Mouse (Mus musculus) heart, embryonic 10.5 days (tissue): ENCODE data around the gene Dscam. TPM values are rescaled to one million over a fixed set of nuclear protein-coding genes. Genes with fewer than 3 reads are reported as not detected.

Source experiments
- DNase-seq: peaks from one replicate; pipeline ENCODE4 v3.0.0-alpha.2; 2017; ENCODE audit warnings: low spot score
- H3K27ac ChIP-seq: fragments of 300-500 bp; sonication (generic); 2 replicates; pipeline ENCODE4 v1.5.1; 2016; ENCODE audit warnings: mild to moderate bottlenecking
- H3K27me3 ChIP-seq: fragments of 300-500 bp; sonication (generic); 2 replicates; pipeline ENCODE4 v1.6.1; 2016; ENCODE audit warnings: mild to moderate bottlenecking; ENCODE audit not compliant: poor library complexity, insufficient read depth, severe bottlenecking
- H3K36me3 ChIP-seq: fragments of 300-500 bp; sonication (generic); 2 replicates; pipeline ENCODE4 v1.6.1; 2016; ENCODE audit warnings: mild to moderate bottlenecking, moderate library complexity
- H3K4me1 ChIP-seq: fragments of 300-500 bp; sonication (generic); 2 replicates; pipeline ENCODE4 v1.6.1; 2016; ENCODE audit warnings: mild to moderate bottlenecking
- H3K4me3 ChIP-seq: fragments of 300-500 bp; sonication (generic); 2 replicates; pipeline ENCODE4 v1.5.1; 2016; ENCODE audit warnings: mild to moderate bottlenecking, moderate library complexity
- H3K9me3 ChIP-seq: fragments of 300-500 bp; sonication (generic); 2 replicates; pipeline ENCODE4 v1.6.1; 2016; ENCODE audit warnings: mild to moderate bottlenecking, moderate library complexity
- WGBS: fragments of 180-500 bp; shearing (Covaris S2); methylation state at CpG from one replicate; pipeline ENCODE4 v1.1.7; 2016; 5-methylcytosine and 5-hydroxymethylcytosine counted together
- polyA plus RNA-seq: library from polyadenylated mRNA; unstranded; fragments of >200 nt; fragmentation: Nextera tagmentation; extraction: Ambion mirVana; gene quantifications from 2 replicates; pipeline ENCODE4 v1.2.1, GENCODE M21; 2016

Gene Dscam
- polyA plus RNA-seq, 1 experiment from 2014 or later: 0.20 TPM

GRCm38 (mm10) chr16:97168030-97168429 is 2.5 kb downstream of the Dscam start:
- no peak overlapping the region for H3K27ac ChIP-seq
- peaks cover 86% of the 10 kb centered on the region for H3K27me3 ChIP-seq
- no peak for DNase-seq
- WGBS: 86% methylated on average over 1 of the region's 1 CpGs
- H3K9me3 ChIP-seq: no peaks in the 10 kb centered on the region
- no peak overlapping the region for H3K4me3 ChIP-seq
- H3K4me1 ChIP-seq: peaks cover 15% of the 10 kb centered on the region
- no peaks in the 10 kb centered on the region for H3K36me3 ChIP-seq

GRCm38 (mm10) chr16:97166166-97166565 is 4.4 kb downstream of the Dscam start:
- H3K27me3 ChIP-seq: peaks cover 76% of the 10 kb centered on the region
- H3K4me3 ChIP-seq: peak overlapping the region; percentile 64; the same call in 1 of the 2 replicates
- H3K36me3 ChIP-seq: no peaks in the 10 kb centered on the region
- H3K27ac ChIP-seq: no peak overlapping the region
- H3K9me3 ChIP-seq: no peaks in the 10 kb centered on the region
- no peak for DNase-seq
- H3K4me1 ChIP-seq: peaks cover 15% of the 10 kb centered on the region
- 53% methylated on average over 2 of the region's 2 CpGs for WGBS

DNA sequence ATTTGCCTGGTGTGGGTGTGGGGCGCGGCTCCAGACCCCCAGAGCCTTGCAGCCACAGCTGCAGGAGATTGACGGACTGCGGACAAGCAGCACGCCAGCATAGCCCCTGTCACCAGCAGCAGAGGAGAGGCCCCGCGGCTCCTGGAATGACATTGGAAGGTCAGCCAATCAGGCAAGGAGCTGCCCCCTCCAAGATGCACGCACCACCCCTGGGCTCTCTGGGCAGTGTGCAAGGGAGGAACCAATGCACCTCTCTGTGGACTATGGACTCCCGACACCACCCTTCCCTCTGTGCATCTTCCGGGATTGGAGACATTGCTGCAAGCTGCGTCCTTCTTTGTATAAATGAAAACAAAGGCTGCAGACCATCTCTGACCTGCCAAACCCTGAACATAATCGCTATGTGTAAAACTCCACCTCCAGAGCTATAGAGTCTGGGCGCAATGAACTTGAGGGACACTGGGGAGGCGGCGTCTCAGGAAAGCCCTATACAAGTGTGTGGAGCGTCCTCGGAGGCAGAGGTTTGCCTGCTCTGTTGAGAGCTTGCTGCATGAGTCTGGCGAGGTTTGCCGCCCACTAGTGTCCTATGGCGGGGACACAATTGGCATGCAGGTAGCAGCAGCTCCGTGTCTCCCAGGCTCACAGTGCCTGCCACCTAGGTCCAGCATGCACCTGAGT is 5.0 kb downstream of the Dscam start:
- DNase-seq: peak; percentile 82
- peak overlapping the region; percentile 64 for H3K27ac ChIP-seq
- peak overlapping the region; percentile 64 for H3K4me3 ChIP-seq
- H3K27me3 ChIP-seq: peaks cover 70% of the 10 kb centered on the region
- no peaks in the 10 kb centered on the region for H3K9me3 ChIP-seq
- peaks cover 12% of the 10 kb centered on the region for H3K4me1 ChIP-seq
- H3K36me3 ChIP-seq: no peaks in the 10 kb centered on the region
- WGBS: 3% methylated on average over 21 of the region's 21 CpGs

GRCm38 (mm10) chr16:97158279-97158678 is 12.3 kb downstream of the Dscam start:
- Histone ChIP-seq H3K4me3 (no peak overlapping the region), H3K27ac (no peak overlapping the region), H3K27me3 (peaks cover 10% of the 10 kb centered on the region; the same call in 1 of the 2 replicates), H3K4me1 (no peaks in the 10 kb centered on the region), H3K36me3 (no peaks in the 10 kb centered on the region), H3K9me3 (no peaks in the 10 kb centered on the region)
- DNase-seq: no peak
- WGBS: 66% methylated on average over 4 of the region's 4 CpGs

DNA sequence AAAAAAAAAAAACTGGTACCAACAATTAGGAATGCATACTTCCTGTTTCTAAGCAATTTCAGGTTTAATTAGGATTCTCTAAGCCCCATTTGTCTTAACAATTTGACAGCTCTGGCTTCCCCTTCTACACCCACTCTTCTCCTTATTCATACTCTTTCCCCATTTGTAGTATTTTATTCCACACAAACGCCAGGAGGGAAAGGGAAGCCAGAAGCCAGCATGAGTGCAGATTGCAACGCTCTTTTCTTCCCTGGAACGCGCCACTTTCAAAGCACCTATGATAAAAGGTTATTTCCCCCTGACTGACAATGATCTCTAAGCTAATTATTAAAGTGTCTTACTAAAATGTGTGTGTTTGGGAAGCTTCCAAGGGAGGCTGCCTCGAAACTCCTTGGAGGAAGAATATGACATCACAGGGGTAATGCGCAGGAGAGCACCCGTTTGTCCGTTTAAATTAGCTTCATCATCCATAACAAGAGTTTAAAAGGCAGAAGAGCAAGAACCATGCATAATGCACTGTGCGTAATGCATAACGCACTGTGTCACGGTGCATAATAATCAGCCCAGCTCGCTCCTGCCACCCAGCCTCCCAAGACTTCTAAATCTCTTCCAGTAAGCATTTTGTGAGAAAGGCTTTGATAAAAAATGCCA is 25.9 kb downstream of the Dscam start:
- Histone ChIP-seq H3K27ac (no peak overlapping the region), H3K36me3 (no peaks in the 10 kb centered on the region), H3K27me3 (no peaks in the 10 kb centered on the region), H3K9me3 (no peaks in the 10 kb centered on the region), H3K4me1 (no peaks in the 10 kb centered on the region), H3K4me3 (no peak overlapping the region)
- DNase-seq: no peak
- WGBS: 80% methylated on average over 12 of the region's 12 CpGs

DNA sequence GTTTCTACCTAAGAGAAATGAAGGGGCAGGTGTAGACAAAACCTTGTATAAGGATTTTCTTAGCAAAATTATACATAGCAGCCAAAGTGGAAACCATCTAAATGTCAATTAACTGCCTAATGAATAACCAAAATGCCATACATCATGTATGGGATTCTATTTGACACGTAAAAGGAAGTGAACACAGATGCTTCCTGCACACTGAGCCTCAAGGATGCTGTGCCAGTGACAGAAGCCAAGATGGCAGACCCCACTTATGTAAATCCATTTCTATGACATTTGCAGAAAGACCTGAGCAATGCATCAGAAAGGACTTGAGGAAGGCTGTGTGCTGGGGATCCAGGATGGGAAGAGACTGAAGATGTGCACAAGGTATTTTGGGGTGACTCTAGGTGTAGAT is 28.6 kb downstream of the Dscam start:
- no peak for DNase-seq
- no peaks in the 10 kb centered on the region for H3K9me3 ChIP-seq
- no peaks in the 10 kb centered on the region for H3K4me1 ChIP-seq
- H3K4me3 ChIP-seq: no peak overlapping the region
- H3K27ac ChIP-seq: no peak overlapping the region
- H3K27me3 ChIP-seq: no peaks in the 10 kb centered on the region
- no peaks in the 10 kb centered on the region for H3K36me3 ChIP-seq
- 77% methylated on average over 1 of the region's 1 CpGs for WGBS

DNA sequence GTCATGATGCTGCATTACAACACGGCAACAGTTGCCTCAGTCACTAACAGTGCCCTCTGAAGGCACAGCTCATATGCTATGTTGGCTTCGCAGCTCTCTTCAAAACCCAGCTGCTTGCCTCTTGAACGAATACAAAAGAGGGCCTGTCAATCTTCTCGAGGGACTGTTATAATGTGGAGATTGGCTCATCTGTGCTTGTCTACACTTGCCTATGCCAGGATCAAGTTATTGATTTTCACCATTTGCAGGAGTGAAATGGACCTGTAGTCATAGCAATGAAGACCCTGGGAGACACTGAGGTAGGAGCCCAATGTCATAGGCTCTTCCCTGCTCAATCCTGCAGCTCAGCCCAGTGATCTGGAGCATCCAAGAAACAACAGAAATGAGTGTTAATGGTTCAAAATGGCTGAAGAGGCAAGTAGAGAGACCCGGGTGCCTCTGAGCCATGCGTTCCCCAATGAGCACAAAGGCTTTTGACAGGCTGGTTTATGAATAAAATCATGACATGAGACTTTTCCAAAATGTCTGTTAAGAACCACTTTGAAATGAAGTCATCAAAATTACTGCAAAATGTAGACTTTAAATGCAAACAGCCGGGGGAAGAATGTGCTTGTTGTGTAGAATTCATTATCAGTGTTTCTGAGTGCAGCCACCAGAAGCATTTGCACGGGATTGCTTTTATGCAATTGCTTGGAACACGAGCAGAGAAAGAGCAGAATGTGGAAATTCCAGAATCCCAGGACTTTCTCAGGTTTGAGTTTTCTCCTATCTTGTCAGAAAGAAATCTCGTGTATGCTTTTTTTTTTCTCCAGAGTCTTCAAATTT is 35.3 kb downstream of the Dscam start:
- H3K27me3 ChIP-seq: no peaks in the 10 kb centered on the region
- no peak overlapping the region for H3K4me3 ChIP-seq
- WGBS: 79% methylated on average over 10 of the region's 10 CpGs
- no peaks in the 10 kb centered on the region for H3K9me3 ChIP-seq
- H3K36me3 ChIP-seq: no peaks in the 10 kb centered on the region
- no peak for DNase-seq
- H3K27ac ChIP-seq: no peak overlapping the region
- no peaks in the 10 kb centered on the region for H3K4me1 ChIP-seq

GRCm38 (mm10) chr16:97127296-97127695 is 43.3 kb downstream of the Dscam start:
- Histone ChIP-seq H3K27me3 (no peaks in the 10 kb centered on the region), H3K4me3 (no peak overlapping the region), H3K36me3 (no peaks in the 10 kb centered on the region), H3K4me1 (no peaks in the 10 kb centered on the region), H3K27ac (no peak overlapping the region), H3K9me3 (no peaks in the 10 kb centered on the region)
- no peak for DNase-seq
- WGBS: 79% methylated on average over 2 of the region's 2 CpGs

GRCm38 (mm10) chr16:97110028-97110427 is 60.5 kb downstream of the Dscam start:
- DNase-seq: no peak
- no peaks in the 10 kb centered on the region for H3K36me3 ChIP-seq
- H3K27ac ChIP-seq: no peak overlapping the region
- H3K9me3 ChIP-seq: no peaks in the 10 kb centered on the region
- H3K27me3 ChIP-seq: no peaks in the 10 kb centered on the region
- no peak overlapping the region for H3K4me3 ChIP-seq
- no peaks in the 10 kb centered on the region for H3K4me1 ChIP-seq
- 77% methylated on average over 4 of the region's 4 CpGs for WGBS

DNA sequence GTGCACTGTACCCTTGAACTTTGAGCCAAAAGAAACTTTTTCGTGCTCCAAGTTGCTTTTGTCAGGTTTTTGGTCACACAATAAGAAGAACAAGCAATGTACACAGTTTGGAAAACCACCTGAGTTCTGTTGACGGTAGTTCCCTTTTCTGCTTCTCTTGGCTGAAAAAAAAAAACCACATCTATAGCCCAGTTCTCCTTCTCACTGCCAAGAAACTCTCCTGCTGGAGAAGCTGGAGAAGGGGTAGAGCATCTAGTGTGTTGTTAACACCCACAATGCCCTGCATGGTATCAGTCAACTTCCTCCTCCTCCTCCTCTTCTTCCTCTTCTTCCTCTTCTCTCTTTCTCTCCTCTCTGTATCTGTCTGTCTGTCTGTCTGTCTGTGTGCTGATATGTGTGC is 65.3 kb downstream of the Dscam start:
- Histone ChIP-seq H3K9me3 (no peaks in the 10 kb centered on the region), H3K4me1 (no peaks in the 10 kb centered on the region), H3K27ac (no peak overlapping the region), H3K4me3 (no peak overlapping the region), H3K36me3 (no peaks in the 10 kb centered on the region), H3K27me3 (no peaks in the 10 kb centered on the region)
- WGBS: 86% methylated on average over 2 of the region's 2 CpGs
- no peak for DNase-seq

- Histone ChIP-seq H3K9me3 (no peaks in the 10 kb centered on the region), H3K27me3 (no peaks in the 10 kb centered on the region), H3K4me3 (no peak overlapping the region), H3K27ac (no peak overlapping the region), H3K4me1 (no peaks in the 10 kb centered on the region), H3K36me3 (no peaks in the 10 kb centered on the region)
- no peak for DNase-seq
- 65% methylated on average over 2 of the region's 2 CpGs for WGBS
These were observed 67.5 kb downstream of the Dscam start for GRCm38 (mm10) chr16:97103046-97103445.

DNA sequence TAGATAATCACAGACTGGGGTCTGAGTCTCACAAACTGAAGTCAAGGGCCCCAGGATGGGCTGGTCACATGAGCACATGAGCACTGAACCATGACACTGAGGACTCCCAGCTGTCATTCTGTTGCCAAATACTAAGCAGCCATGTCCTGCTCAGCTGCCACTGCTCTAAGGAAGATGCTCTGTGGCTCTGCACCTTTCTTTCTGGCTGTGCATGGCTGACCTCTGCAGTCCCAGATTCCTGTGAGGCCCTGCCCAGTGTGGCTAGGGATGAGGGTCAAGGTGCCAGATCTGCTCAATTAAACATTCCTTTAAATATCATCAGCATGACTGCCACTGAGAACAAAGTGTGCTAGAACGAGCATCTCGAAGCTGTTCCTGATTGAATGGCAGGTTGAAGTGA is 70.5 kb downstream of the Dscam start:
- 81% methylated on average over 2 of the region's 2 CpGs for WGBS
- H3K36me3 ChIP-seq: no peaks in the 10 kb centered on the region
- no peak overlapping the region for H3K27ac ChIP-seq
- no peak overlapping the region for H3K4me3 ChIP-seq
- no peaks in the 10 kb centered on the region for H3K9me3 ChIP-seq
- no peaks in the 10 kb centered on the region for H3K4me1 ChIP-seq
- DNase-seq: no peak
- peaks cover 4% of the 10 kb centered on the region; the same call in 1 of the 2 replicates for H3K27me3 ChIP-seq

GRCm38 (mm10) chr16:97098508-97098907 is 72.0 kb downstream of the Dscam start:
- 70% methylated on average over 5 of the region's 5 CpGs for WGBS
- Histone ChIP-seq H3K4me3 (no peak overlapping the region), H3K36me3 (no peaks in the 10 kb centered on the region), H3K9me3 (no peaks in the 10 kb centered on the region), H3K4me1 (no peaks in the 10 kb centered on the region), H3K27me3 (peaks cover 4% of the 10 kb centered on the region; the same call in 1 of the 2 replicates), H3K27ac (no peak overlapping the region)
- no peak for DNase-seq
